Mouse (Mus musculus): ENCODE data around the gene Eps15.

DNA sequence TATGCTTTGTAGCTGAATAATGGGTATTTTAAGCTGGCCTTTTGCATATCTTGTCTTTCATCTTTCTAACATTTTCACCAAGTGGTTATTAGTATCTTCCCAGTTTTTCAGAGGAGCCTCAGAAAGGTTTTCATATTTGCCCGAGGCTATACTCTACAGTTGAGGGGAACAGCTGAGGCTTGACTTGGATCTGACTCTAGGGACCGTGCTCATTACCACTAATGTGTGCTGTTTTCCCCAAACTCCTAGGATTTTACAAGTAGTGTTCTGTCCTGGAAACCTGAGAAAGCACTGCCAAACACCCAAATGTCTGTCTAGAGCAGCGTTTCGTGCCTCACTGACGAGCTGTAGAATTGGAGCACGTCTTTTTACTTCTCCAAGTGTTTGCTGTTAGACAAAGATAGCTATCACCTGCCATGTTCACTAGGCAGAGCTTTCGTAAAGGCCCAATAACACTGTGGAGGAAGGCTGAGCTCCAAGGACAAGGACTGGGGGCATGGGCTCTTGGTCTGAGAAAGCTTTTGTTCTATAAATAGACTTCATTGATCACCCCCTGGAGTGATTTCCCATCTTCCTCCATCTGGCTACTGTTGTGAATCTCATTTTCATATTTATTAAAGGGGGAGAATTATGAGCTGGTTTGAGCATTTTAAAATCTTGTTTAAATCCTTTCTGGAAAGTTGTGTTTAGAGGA lies 43.7 kb upstream of the Eps15 start:
- TF ChIP-seq POLR2A (IDR thresholded peaks at IDR 0.05; ENCODE audit: insufficient read length, low read depth) (no peak), TCF12 (IDR thresholded peaks at IDR 0.05; ENCODE audit: insufficient read depth, poor library complexity, severe bottlenecking) (no peak)

All from myocyte (in vitro differentiated cells).